Mouse (Mus musculus) ES-E14 (cell line): ENCODE measurements around the gene Rrnad1.

ENCODE experiments used
- CHD2 ChIP-seq: IDR thresholded peaks from 2 replicates; pipeline ENCODE4 v1.6.1; 2014; ENCODE audit warnings: mild to moderate bottlenecking, low read depth, low read length, inconsistent platforms
- MAFK ChIP-seq: IDR thresholded peaks from 2 replicates; pipeline ENCODE4 v1.6.1; 2014; ENCODE audit warnings: mild to moderate bottlenecking, low read depth, low read length, inconsistent platforms; ENCODE audit not compliant: insufficient read depth

DNA sequence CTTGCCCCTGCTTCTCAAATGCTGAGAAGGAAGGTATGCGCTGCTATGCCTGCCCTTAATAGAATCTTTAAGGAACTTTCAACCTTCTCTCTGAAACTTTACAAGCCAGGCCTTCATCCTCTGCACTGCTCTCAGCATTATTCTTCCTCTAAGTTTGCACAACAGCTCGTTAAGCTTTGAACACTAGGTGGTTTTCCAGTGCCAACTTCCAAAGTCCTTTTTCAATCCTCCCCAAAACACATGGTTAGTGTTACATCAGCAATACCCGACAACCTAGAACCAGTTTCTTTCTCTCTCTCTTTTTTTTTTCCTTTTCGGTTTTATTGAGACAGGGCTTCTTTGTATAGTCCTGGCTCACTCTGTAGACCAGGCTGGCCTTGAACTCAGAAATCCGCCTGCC, 3.5 kb upstream of the Rrnad1 start:
- TF ChIP-seq MAFK, result no peak
- no peak for TF ChIP-seq CHD2
